Mouse (Mus musculus) intestine, postnatal 0 days (tissue): ENCODE measurements around the gene Tpd52l1. TPM values are rescaled to one million over a fixed set of nuclear protein-coding genes. Genes with fewer than 3 reads are reported as not detected.

Experiments used
- ATAC-seq: fragments of 200-750 bp; cut with Nextera tagmentation; 2 replicates; pipeline ENCODE4 v1.8.0; 2017; ENCODE audit warnings: mild to moderate bottlenecking, moderate TSS enrichment, moderate library complexity
- H3K27ac ChIP-seq: fragments of 300-500 bp; sonication (generic); 2 replicates; pipeline ENCODE4 v1.5.1; 2014; ENCODE audit warnings: mild to moderate bottlenecking, low read depth, low read length, moderate library complexity
- H3K27me3 ChIP-seq: fragments of 300-500 bp; sonication (generic); replicated peaks from 2 replicates; pipeline ENCODE4 v1.6.1; 2014; ENCODE audit warnings: low read length, mixed read lengths; ENCODE audit not compliant: control insufficient read depth, insufficient read depth
- H3K36me3 ChIP-seq: fragments of 300-500 bp; sonication (generic); 2 replicates; pipeline ENCODE4 v1.6.1; 2014; ENCODE audit warnings: mild to moderate bottlenecking, moderate library complexity; ENCODE audit not compliant: control insufficient read depth, insufficient read depth
- H3K4me1 ChIP-seq: fragments of 300-500 bp; sonication (generic); replicated peaks from 2 replicates; pipeline ENCODE4 v1.6.1; 2014; ENCODE audit warnings: antibody characterized with exemption, low read length, mixed read lengths; ENCODE audit not compliant: control insufficient read depth, insufficient read depth
- H3K4me2 ChIP-seq: fragments of 300-500 bp; sonication (generic); replicated peaks from 2 replicates; pipeline ENCODE4 v1.6.1; 2014; ENCODE audit warnings: low read depth, mild to moderate bottlenecking, moderate library complexity
- H3K4me3 ChIP-seq: fragments of 300-500 bp; sonication (generic); 2 replicates; pipeline ENCODE4 v1.5.1; 2014; ENCODE audit warnings: low read depth, low read length
- H3K9ac ChIP-seq: fragments of 300-500 bp; sonication (generic); 2 replicates; pipeline ENCODE4 v1.6.1; 2014; ENCODE audit warnings: mild to moderate bottlenecking, low read depth, low read length
- H3K9me3 ChIP-seq: fragments of 300-500 bp; sonication (generic); 2 replicates; pipeline ENCODE4 v1.6.1; 2016; ENCODE audit warnings: mixed run types; ENCODE audit not compliant: control insufficient read depth
- CTCF ChIP-seq: sonication (generic); IDR thresholded peaks from 2 replicates; pipeline ENCODE4 v1.5.1; 2016; ENCODE audit warnings: low read depth, mild to moderate bottlenecking, control low read depth, antibody characterized with exemption, moderate library complexity
- WGBS: fragments of 180-500 bp; shearing (Covaris S2); extraction: QIAGEN DNeasy Blood & Tissue Kit; methylation state at CpG from one replicate; pipeline ENCODE4 v1.1.7; 2014; 5-methylcytosine and 5-hydroxymethylcytosine counted together
- polyA plus RNA-seq: library from polyadenylated mRNA; unstranded; fragments of >200 nt; fragmentation: Nextera tagmentation; extraction: Ambion mirVana; gene quantifications from 2 replicates; pipeline ENCODE4 v1.2.1, GENCODE M21; 2015

Tpd52l1 gene
- polyA plus RNA-seq: 8.4 and 8.7 TPM in 2 replicates

- under 1% methylated on average over 55 of the region's 59 CpGs for WGBS
- TF ChIP-seq CTCF: peak; percentile 98
- no peaks in the 10 kb centered on the region for H3K9me3 ChIP-seq
These were observed at the start of gene Tpd52l1 for GRCm38 (mm10) chr10:31445291-31446124. Tpd52l1 (minus strand) TSS chr10:31445958.

GRCm38 (mm10) chr10:31494296-31494695, 48.5 kb upstream of the Tpd52l1 start:
- no peaks in the 10 kb centered on the region for H3K27me3 ChIP-seq
- no peak overlapping the region for H3K27ac ChIP-seq
- ATAC-seq: peak; percentile 88
- H3K9ac ChIP-seq: no peak overlapping the region
- 42% methylated on average over 1 of the region's 1 CpGs for WGBS
- no peaks in the 10 kb centered on the region for H3K36me3 ChIP-seq
- no peaks in the 10 kb centered on the region for H3K9me3 ChIP-seq
- no peak for TF ChIP-seq CTCF
- H3K4me1 ChIP-seq: no peaks in the 10 kb centered on the region
- no peak overlapping the region for H3K4me2 ChIP-seq
- no peak overlapping the region for H3K4me3 ChIP-seq

More at GRCm38 (mm10) chr10:31445291-31446124, at the start of gene Tpd52l1:
- Histone ChIP-seq H3K27me3 (no peaks in the 10 kb centered on the region), H3K4me1 (no peaks in the 10 kb centered on the region), H3K36me3 (no peaks in the 10 kb centered on the region), H3K27ac (no peak within 1 kb of the TSS), H3K4me3 (peak within 1 kb of the TSS; percentile 49), H3K9ac (peak within 1 kb of the TSS; percentile 53), H3K4me2 (peak within 1 kb of the TSS; percentile 90)
- ATAC-seq: peak; percentile 98

GRCm38 (mm10) chr10:31467043-31467898, 21.5 kb upstream of the Tpd52l1 start:
- Histone ChIP-seq H3K4me1 (no peaks in the 10 kb centered on the region), H3K9ac (no peak overlapping the region), H3K36me3 (no peaks in the 10 kb centered on the region), H3K27ac (no peak overlapping the region), H3K27me3 (no peaks in the 10 kb centered on the region), H3K4me2 (no peak overlapping the region), H3K9me3 (no peaks in the 10 kb centered on the region), H3K4me3 (no peak overlapping the region)
- TF ChIP-seq CTCF: no peak
- 52% methylated on average over 10 of the region's 10 CpGs for WGBS
- no peak for ATAC-seq

- ATAC-seq: no peak
- H3K4me3 ChIP-seq: no peak overlapping the region
- H3K4me1 ChIP-seq: no peaks in the 10 kb centered on the region
- no peak overlapping the region for H3K4me2 ChIP-seq
- no peaks in the 10 kb centered on the region for H3K27me3 ChIP-seq
- TF ChIP-seq CTCF: peak; percentile 84
- H3K9ac ChIP-seq: no peak overlapping the region
- WGBS: 78% methylated on average over 6 of the region's 6 CpGs
- no peaks in the 10 kb centered on the region for H3K36me3 ChIP-seq
- no peaks in the 10 kb centered on the region for H3K9me3 ChIP-seq
- no peak overlapping the region for H3K27ac ChIP-seq
These were observed 20.2 kb upstream of the Tpd52l1 start for GRCm38 (mm10) chr10:31465840-31466541.

GRCm38 (mm10) chr10:31465424-31465823, 19.7 kb upstream of the Tpd52l1 start:
- Histone ChIP-seq H3K27me3 (no peaks in the 10 kb centered on the region), H3K9ac (no peak overlapping the region), H3K4me1 (no peaks in the 10 kb centered on the region), H3K36me3 (no peaks in the 10 kb centered on the region), H3K9me3 (no peaks in the 10 kb centered on the region), H3K4me3 (no peak overlapping the region), H3K4me2 (no peak overlapping the region), H3K27ac (no peak overlapping the region)
- no peak for TF ChIP-seq CTCF
- ATAC-seq: no peak
- WGBS: 55% methylated on average over 4 of the region's 4 CpGs
